In genomic region chr6:114404128-114404527, GRCm38 (mm10) we compare ENCODE assay signal across 18 mouse cellular contexts. TPM values are rescaled to one million over a fixed set of nuclear protein-coding genes. Genes with fewer than 3 reads are reported as not detected.
DNase-seq lines count a peak whose midpoint lies in the region; ATAC-seq and TF ChIP-seq lines count a peak whose summit lies in the region.
"Had no signal": no experiment of that assay in that cellular context is flagged by ENCODE, and none has a peak within 500 bp of the region (broad histone marks: within the 10 kb centered on the region; RNA-seq: fewer than 3 reads in every experiment).

No protein-coding gene starts in this region.

- H3K4me1 ChIP-seq in kidney, embryonic 16.5 days (ENCODE audit: insufficient read depth, low read length), result no peaks in the 10 kb centered on the region
- peaks cover 10% of the 10 kb centered on the region for H3K4me1 ChIP-seq in embryonic fibroblast, embryonic 13.5 days (ENCODE audit: control insufficient read depth, insufficient read depth, low read length)

- H3K4me2 ChIP-seq in kidney, embryonic 16.5 days (replicated peaks; ENCODE audit: low read depth, low read length), result no peak overlapping the region
- H3K4me2 ChIP-seq: hindbrain, embryonic 15.5 days; limb, embryonic 15.5 days; lung, embryonic 14.5 days had no signal

- peaks cover 30% of the 10 kb centered on the region for H3K27me3 ChIP-seq in kidney, embryonic 16.5 days (ENCODE audit: insufficient read depth, low read length)

- 25% methylated on average over 5 of the region's 5 CpGs for WGBS in kidney, embryonic 16.5 days

- TF ChIP-seq CTCF in embryonic fibroblast, embryonic 13.5 days (IDR thresholded peaks at IDR 0.05; ENCODE audit: borderline replicate concordance, insufficient read depth, low read length), result no peak

- no peak overlapping the region for H3K9ac ChIP-seq in kidney, embryonic 16.5 days (replicated peaks; ENCODE audit: low read length)
- H3K9ac ChIP-seq: forebrain, postnatal 0 days; hindbrain, embryonic 15.5 days; limb, embryonic 15.5 days; lung, embryonic 14.5 days had no signal

- peaks cover 5% of the 10 kb centered on the region; the same call in 1 of the 2 replicates for H3K9me3 ChIP-seq in kidney, embryonic 16.5 days (ENCODE audit: low read length)
- H3K9me3 ChIP-seq: hindbrain, embryonic 15.5 days; limb, embryonic 15.5 days had no signal

- TF ChIP-seq POLR2A in embryonic fibroblast, embryonic 13.5 days (IDR thresholded peaks at IDR 0.05; ENCODE audit: low read depth, low read length), result no peak

- peak; percentile 18; the same call in 1 of the 2 replicates for ATAC-seq in frontal cortex, adult (ENCODE audit: low TSS enrichment)
- ATAC-seq in kidney, embryonic 16.5 days (ENCODE audit: low FRiP score, low TSS enrichment), result no peak; the same call in 1 of the 2 replicates
- no peak for ATAC-seq in erythroid progenitor cell, adult 5-6 weeks (replicated peaks; ENCODE audit: low FRiP score, poor library complexity, severe bottlenecking)
- ATAC-seq: activated CD4-positive, CD25-positive, alpha-beta regulatory T cell, adult 4 months; CD4-positive, CD25-positive, alpha-beta regulatory T cell, adult 4 months; forebrain, postnatal 0 days had no signal

- DNase-seq in frontal cortex, postnatal 10 days (ENCODE audit: low spot score in 2 of 2), result no peak
- peak; percentile 41 for DNase-seq in kidney, postnatal 10 days
- DNase-seq in Muller cell, postnatal 12 days (ENCODE audit: inconsistent ontology term), result peak; percentile 88
- DNase-seq in spleen, postnatal 36 days (ENCODE audit: low spot score in 2 of 2), result no peak
- DNase-seq: cerebellum, postnatal 25 days; forebrain, postnatal 0 days; right cerebral cortex, adult 18-20 months had no signal

- H3K4me3 ChIP-seq in kidney, embryonic 16.5 days (ENCODE audit: low read length), result no peak overlapping the region
- no peak overlapping the region for H3K4me3 ChIP-seq in embryonic fibroblast, embryonic 13.5 days (ENCODE audit: insufficient read depth, low read length)
- H3K4me3 ChIP-seq: hindbrain, embryonic 15.5 days; limb, embryonic 15.5 days had no signal

- H3K27ac ChIP-seq in kidney, embryonic 16.5 days (ENCODE audit: low read length), result no peak overlapping the region
- H3K27ac ChIP-seq in embryonic fibroblast, embryonic 13.5 days (ENCODE audit: insufficient read depth, low read length), result peak overlapping the region; percentile 65
- H3K27ac ChIP-seq: hindbrain, embryonic 15.5 days; limb, embryonic 15.5 days had no signal

- no peaks in the 10 kb centered on the region for H3K36me3 ChIP-seq in kidney, embryonic 16.5 days (ENCODE audit: insufficient read depth, low read length)
- H3K36me3 ChIP-seq: hindbrain, embryonic 15.5 days; limb, embryonic 15.5 days had no signal

RNA-seq across cellular contexts. Expression of gene Hrh1, which starts 6.4 kb away (rescaled TPM):
- polyA plus RNA-seq in kidney, embryonic 16.5 days (2015; fragmentation: Nextera tagmentation; extraction: Ambion mirVana), result 0.13 and 0.21 TPM in 2 replicates
- 0.17 and 0.23 TPM in 2 replicates for polyA plus RNA-seq in embryonic fibroblast, embryonic 13.5 days (2011; ENCODE audit: insufficient read length, low read depth, missing spikeins)
- not detected in 2 replicates for total RNA-seq in erythroid progenitor cell, adult 5-6 weeks (2015; ENCODE audit: low replicate concordance)
- not detected in 2 replicates for total RNA-seq in erythroid progenitor cell, adult 5-6 weeks (2017; ENCODE audit: low replicate concordance)
- total RNA-seq: megakaryocyte-erythroid progenitor cell, adult 5-6 weeks had no signal
- polyA plus RNA-seq: activated CD4-positive, CD25-positive, alpha-beta regulatory T cell, adult 4 months; CD4-positive, CD25-positive, alpha-beta regulatory T cell, adult 4 months; heart, postnatal 0 days; lung, embryonic 14.5 days had no signal

Comparison
In these comparisons a context has a peak if more than half of its experiments do, and no peak if none do; other contexts are left out.
1. DNase-seq: peak in kidney, postnatal 10 days (single experiment) and Muller cell, postnatal 12 days (single experiment); none in frontal cortex, postnatal 10 days (0 of 2) and spleen, postnatal 36 days (0 of 2).